8 mouse cellular contexts compared by ENCODE assay signal in the genomic region with DNA sequence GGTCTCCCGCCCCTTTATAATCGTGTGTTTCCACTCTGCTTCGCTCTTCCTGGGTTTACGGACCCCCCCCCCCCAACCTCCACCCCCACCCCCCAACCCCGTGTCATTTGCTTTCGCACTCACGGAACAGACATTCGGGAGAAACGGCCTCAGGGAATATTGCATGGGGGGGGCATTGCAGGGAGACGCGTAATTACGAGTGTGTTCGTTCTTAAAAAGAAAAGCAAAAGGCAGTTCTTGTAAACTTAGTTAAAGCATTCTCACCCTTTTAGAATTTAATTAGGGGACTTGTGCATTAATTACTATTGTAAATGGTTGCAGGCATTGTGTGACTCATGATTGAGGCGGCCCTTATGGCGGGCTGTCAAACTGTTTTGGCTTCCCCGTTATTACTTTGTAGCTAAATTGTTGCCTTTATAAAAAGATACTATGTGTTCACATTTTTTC. TPM values are rescaled to one million over a fixed set of nuclear protein-coding genes. Genes with fewer than 3 reads are reported as not detected.
DNase-seq lines count a peak whose midpoint lies in the region; ATAC-seq and TF ChIP-seq lines count a peak whose summit lies in the region.

No protein-coding gene starts in this region.

- peak; percentile 57 for DNase-seq in lung, postnatal 0 days (ENCODE audit: low spot score)
- DNase-seq in lung, postnatal 4 days, result no peak
- DNase-seq in brain, adult 2 months (ENCODE audit: low read depth, low spot score), result peak; percentile 82
- peak; percentile 69 for DNase-seq in forebrain, embryonic 11.5 days (ENCODE audit: low spot score)
- DNase-seq in kidney, adult 2 months, result peak; percentile 50
- DNase-seq in thymus, postnatal 10 days (ENCODE audit: low spot score in 2 of 2), result no peak

- under 1% methylated on average over 16 of the region's 16 CpGs for WGBS in lung, postnatal 0 days
- WGBS in forebrain, embryonic 11.5 days, result 1% methylated on average over 16 of the region's 16 CpGs
- 1% methylated on average over 16 of the region's 16 CpGs for whole genome bisulfite sequencing in kidney, adult 2 months
- under 1% methylated on average over 15 of the region's 16 CpGs for WGBS in liver, embryonic 16.5 days (ENCODE audit: insufficient replicate concordance)

- ATAC-seq in lung, postnatal 0 days, result no peak
- peak; percentile 53 for ATAC-seq in forebrain, embryonic 11.5 days (replicated peaks; ENCODE audit: low FRiP score)
- no peak for ATAC-seq in liver, embryonic 16.5 days (ENCODE audit: low read depth)
- no peak for ATAC-seq in monocyte, adult 5-6 weeks (replicated peaks; ENCODE audit: insufficient number of reproducible peaks, low FRiP score, low TSS enrichment, poor library complexity, severe bottlenecking)

- H3K4me3 ChIP-seq in lung, postnatal 0 days (ENCODE audit: low read depth, low read length), result peak overlapping the region; percentile 98
- H3K4me3 ChIP-seq in forebrain, embryonic 11.5 days (ENCODE audit: low read depth, low read length), result peak overlapping the region; percentile 99
- peak overlapping the region; percentile 100 for H3K4me3 ChIP-seq in kidney, adult 2 months (ENCODE audit: insufficient read depth, low read depth, low read length)
- peak overlapping the region; percentile 99 for H3K4me3 ChIP-seq in liver, embryonic 16.5 days (ENCODE audit: low read depth, low read length)

- TF ChIP-seq POLR2A in kidney, adult 2 months (IDR thresholded peaks at IDR 0.05; ENCODE audit: low read depth, low read length), result no peak

- no peaks in the 10 kb centered on the region for H3K9me3 ChIP-seq in lung, postnatal 0 days (ENCODE audit: low read length)
- no peaks in the 10 kb centered on the region for H3K9me3 ChIP-seq in forebrain, embryonic 11.5 days (ENCODE audit: control insufficient read depth, low read length)
- no peaks in the 10 kb centered on the region for H3K9me3 ChIP-seq in liver, embryonic 16.5 days (replicated peaks; ENCODE audit: control insufficient read depth, low read length)

- H3K27me3 ChIP-seq in lung, postnatal 0 days (replicated peaks; ENCODE audit: insufficient read depth, low read length), result no peaks in the 10 kb centered on the region
- H3K27me3 ChIP-seq in forebrain, embryonic 11.5 days (ENCODE audit: control insufficient read depth, insufficient read depth, low read length), result no peaks in the 10 kb centered on the region
- H3K27me3 ChIP-seq in kidney, adult 2 months (replicated peaks; ENCODE audit: control insufficient read depth, insufficient read depth, low read length), result no peaks in the 10 kb centered on the region
- no peaks in the 10 kb centered on the region for H3K27me3 ChIP-seq in liver, embryonic 16.5 days (ENCODE audit: control insufficient read depth, insufficient read depth, low read depth, low read length)

- peak overlapping the region; percentile 97 for H3K27ac ChIP-seq in lung, postnatal 0 days (ENCODE audit: low read length)
- peak overlapping the region; percentile 92; the same call in 1 of the 2 replicates for H3K27ac ChIP-seq in forebrain, embryonic 11.5 days (ENCODE audit: low read depth, low read length)
- peak overlapping the region; percentile 100 for H3K27ac ChIP-seq in kidney, adult 2 months (ENCODE audit: insufficient read depth, low read depth, low read length)
- peak overlapping the region; percentile 93 for H3K27ac ChIP-seq in liver, embryonic 16.5 days (ENCODE audit: low read length)

- TF ChIP-seq EP300 in lung, postnatal 0 days (IDR thresholded peaks at IDR 0.05), result no peak

- no peak for TF ChIP-seq CTCF in lung, postnatal 0 days (IDR thresholded peaks at IDR 0.05)
- TF ChIP-seq CTCF in kidney, adult 2 months (conservative IDR thresholded peaks at IDR 0.05; ENCODE audit: insufficient read depth, insufficient read length, low read depth, low read length), result no peak

- H3K36me3 ChIP-seq in lung, postnatal 0 days (ENCODE audit: insufficient read depth, low read length), result no peaks in the 10 kb centered on the region
- H3K36me3 ChIP-seq in forebrain, embryonic 11.5 days (ENCODE audit: control insufficient read depth, insufficient read depth, low read length), result no peaks in the 10 kb centered on the region; the same call in 1 of the 2 replicates
- no peaks in the 10 kb centered on the region; the same call in 1 of the 2 replicates for H3K36me3 ChIP-seq in kidney, adult 2 months (ENCODE audit: control insufficient read depth, insufficient read depth, low read length)
- H3K36me3 ChIP-seq in liver, embryonic 16.5 days (ENCODE audit: control insufficient read depth, insufficient read depth), result peaks cover 5% of the 10 kb centered on the region; the same call in 1 of the 2 replicates

- peaks cover 4% of the 10 kb centered on the region; the same call in 1 of the 2 replicates for H3K4me1 ChIP-seq in lung, postnatal 0 days (ENCODE audit: insufficient read depth, low read depth, low read length)
- no peaks in the 10 kb centered on the region; the same call in 1 of the 2 replicates for H3K4me1 ChIP-seq in forebrain, embryonic 11.5 days (replicated peaks; ENCODE audit: control insufficient read depth, insufficient read depth, low read length)
- peaks cover 8% of the 10 kb centered on the region for H3K4me1 ChIP-seq in kidney, adult 2 months (ENCODE audit: control insufficient read depth, insufficient read depth, low read length)
- H3K4me1 ChIP-seq in liver, embryonic 16.5 days (ENCODE audit: control insufficient read depth, low read depth, low read length), result peaks cover 5% of the 10 kb centered on the region

- peak overlapping the region; percentile 63 for H3K4me2 ChIP-seq in lung, postnatal 0 days (replicated peaks; ENCODE audit: low read depth, low read length)
- peak overlapping the region; percentile 59 for H3K4me2 ChIP-seq in forebrain, embryonic 11.5 days (ENCODE audit: low read depth, low read length, severe bottlenecking)
- peak overlapping the region; percentile 64 for H3K4me2 ChIP-seq in liver, embryonic 16.5 days (ENCODE audit: low read depth, low read length)

- peak overlapping the region; percentile 94 for H3K9ac ChIP-seq in lung, postnatal 0 days (replicated peaks; ENCODE audit: low read depth)
- peak overlapping the region; percentile 98 for H3K9ac ChIP-seq in forebrain, embryonic 11.5 days (ENCODE audit: low read length)
- peak overlapping the region; percentile 99 for H3K9ac ChIP-seq in liver, embryonic 16.5 days (ENCODE audit: low read depth, low read length)

RNA-seq across cellular contexts. Expression of gene Tnrc6a, which starts 1.1 kb away (rescaled TPM):
- 49.7 and 59.6 TPM in 2 replicates for polyA plus RNA-seq in lung, postnatal 0 days (2015; fragmentation: Nextera tagmentation; extraction: Ambion mirVana)
- 51.3 and 53.9 TPM in 2 replicates for polyA plus RNA-seq in forebrain, embryonic 11.5 days (2014; fragmentation: Nextera tagmentation; extraction: Ambion mirVana)
- polyA plus RNA-seq in kidney, adult 2 months (2012; rRNA removed), result 28.9 and 33.4 TPM in 2 replicates
- polyA plus RNA-seq in liver, embryonic 16.5 days (2015; fragmentation: Nextera tagmentation; extraction: Ambion mirVana), result 11.9 and 12.7 TPM in 2 replicates
- 66.6 to 90.5 TPM (median 70.1 TPM) in 3 replicates for total RNA-seq in monocyte, adult 5-6 weeks (2017)

Comparison
In these comparisons a context has a peak if more than half of its experiments do, and no peak if none do; other contexts are left out.
1. DNase-seq: peak in lung, postnatal 0 days (single experiment), brain, adult 2 months (single experiment), forebrain, embryonic 11.5 days (single experiment) and kidney, adult 2 months (single experiment); none in lung, postnatal 4 days (0 of 2) and thymus, postnatal 10 days (0 of 2).
2. Peak in every context shown above with its lines, with median percentiles within 50 percentile points of each other: H3K27ac ChIP-seq, H3K4me2 ChIP-seq, H3K4me3 ChIP-seq and H3K9ac ChIP-seq.